Mouse (Mus musculus): ENCODE data around the gene Sec22c. TPM values are rescaled to one million over a fixed set of nuclear protein-coding genes. Genes with fewer than 3 reads are reported as not detected.

Gene Sec22c
- polyA plus RNA-seq, 1 experiment from 2014 or later = 22.7 TPM

GRCm38 (mm10) chr9:121682037-121682680 lies 23.1 kb downstream of the Sec22c start:
- H3K4me1 ChIP-seq (replicated peaks) = peaks cover 10% of the 10 kb centered on the region
- no peak overlapping the region for H3K4me2 ChIP-seq
- no peak for ATAC-seq (ENCODE audit: low read depth)
- H3K36me3 ChIP-seq = peaks cover 50% of the 10 kb centered on the region
- H3K27ac ChIP-seq (replicated peaks) = no peak overlapping the region
- no peaks in the 10 kb centered on the region for H3K9me3 ChIP-seq
- 79% methylated on average over 18 of the region's 18 CpGs for WGBS
- no peak overlapping the region for H3K9ac ChIP-seq
- no peak overlapping the region for H3K4me3 ChIP-seq
- no peaks in the 10 kb centered on the region for H3K27me3 ChIP-seq

DNA sequence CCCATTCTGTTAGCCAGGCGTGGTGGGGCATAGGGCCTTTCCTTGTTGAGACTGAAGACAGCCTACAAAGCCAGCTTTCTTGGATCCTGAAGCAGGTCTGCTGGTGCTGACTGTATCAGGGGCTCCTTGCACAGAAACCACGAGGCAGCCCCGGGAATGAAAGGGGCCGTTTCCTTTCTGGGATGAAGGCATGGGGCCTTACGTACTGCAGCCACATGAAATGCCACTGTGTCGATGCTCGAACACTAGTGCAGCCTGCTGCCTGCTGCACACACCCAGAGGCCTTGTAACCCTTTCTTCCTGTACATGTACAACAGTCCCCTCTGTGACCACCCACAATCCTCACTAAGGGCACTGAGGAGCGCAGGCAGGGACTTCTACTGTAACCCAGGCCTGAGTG lies 24.1 kb downstream of the Sec22c start:
- no peak overlapping the region for H3K4me3 ChIP-seq
- no peak overlapping the region for H3K27ac ChIP-seq (replicated peaks)
- ATAC-seq (ENCODE audit: low read depth) = no peak
- H3K4me2 ChIP-seq = no peak overlapping the region
- peaks cover 46% of the 10 kb centered on the region for H3K36me3 ChIP-seq
- 72% methylated on average over 8 of the region's 8 CpGs for WGBS
- peaks cover 10% of the 10 kb centered on the region for H3K4me1 ChIP-seq (replicated peaks)
- no peaks in the 10 kb centered on the region for H3K27me3 ChIP-seq
- H3K9ac ChIP-seq = no peak overlapping the region
- H3K9me3 ChIP-seq = no peaks in the 10 kb centered on the region

- 16% methylated on average over 6 of the region's 6 CpGs for WGBS
- no peaks in the 10 kb centered on the region for H3K9me3 ChIP-seq
- peak; percentile 66 for ATAC-seq (ENCODE audit: low read depth)
- no peak overlapping the region for H3K4me2 ChIP-seq
- no peak overlapping the region for H3K9ac ChIP-seq
- no peak overlapping the region for H3K4me3 ChIP-seq
- no peaks in the 10 kb centered on the region for H3K27me3 ChIP-seq
- peaks cover 30% of the 10 kb centered on the region for H3K36me3 ChIP-seq
- peaks cover 10% of the 10 kb centered on the region for H3K4me1 ChIP-seq (replicated peaks)
- H3K27ac ChIP-seq (replicated peaks) = no peak overlapping the region
These were observed 25.7 kb downstream of the Sec22c start for GRCm38 (mm10) chr9:121679549-121679948.

GRCm38 (mm10) chr9:121677476-121677875 lies 27.8 kb downstream of the Sec22c start:
- Histone ChIP-seq H3K36me3 (peaks cover 13% of the 10 kb centered on the region), H3K9ac (no peak overlapping the region), H3K4me3 (no peak overlapping the region), H3K27me3 (no peaks in the 10 kb centered on the region), H3K4me1 (replicated peaks) (peaks cover 10% of the 10 kb centered on the region), H3K9me3 (no peaks in the 10 kb centered on the region), H3K4me2 (no peak overlapping the region), H3K27ac (replicated peaks) (no peak overlapping the region)
- ATAC-seq (ENCODE audit: low read depth) = no peak
- 81% methylated on average over 8 of the region's 8 CpGs for WGBS

GRCm38 (mm10) chr9:121677069-121677468 lies 28.2 kb downstream of the Sec22c start:
- H3K36me3 ChIP-seq = peaks cover 9% of the 10 kb centered on the region
- H3K9ac ChIP-seq = no peak overlapping the region
- H3K27me3 ChIP-seq = no peaks in the 10 kb centered on the region
- WGBS = 81% methylated on average over 4 of the region's 4 CpGs
- peaks cover 10% of the 10 kb centered on the region for H3K4me1 ChIP-seq (replicated peaks)
- no peak overlapping the region for H3K4me3 ChIP-seq
- H3K27ac ChIP-seq (replicated peaks) = no peak overlapping the region
- ATAC-seq (ENCODE audit: low read depth) = no peak
- no peak overlapping the region for H3K4me2 ChIP-seq
- no peaks in the 10 kb centered on the region for H3K9me3 ChIP-seq

DNA sequence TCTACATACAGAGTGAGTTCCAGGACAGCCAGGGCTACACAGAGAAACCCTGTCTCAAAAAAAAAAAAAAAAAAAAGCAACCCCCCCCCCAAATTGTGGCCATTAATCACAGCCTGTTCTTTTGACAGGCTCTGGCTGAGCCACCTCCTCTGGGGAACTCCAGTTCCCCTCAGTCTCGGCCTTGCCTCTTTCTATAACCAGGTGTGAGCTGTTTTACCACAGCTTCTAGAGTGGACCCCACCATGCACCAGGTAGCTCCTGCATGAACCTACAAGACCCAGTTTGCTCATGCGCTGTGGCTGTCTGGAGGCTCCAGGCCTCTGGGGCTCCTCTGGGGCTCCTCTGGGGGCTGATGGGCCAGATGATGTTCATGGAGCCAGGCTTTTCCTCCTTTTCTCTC lies 29.7 kb downstream of the Sec22c start:
- peaks cover 7% of the 10 kb centered on the region for H3K27me3 ChIP-seq
- no peaks in the 10 kb centered on the region for H3K36me3 ChIP-seq
- peaks cover 10% of the 10 kb centered on the region for H3K4me1 ChIP-seq (replicated peaks)
- no peak overlapping the region for H3K27ac ChIP-seq (replicated peaks)
- 70% methylated on average over 2 of the region's 2 CpGs for WGBS
- H3K4me2 ChIP-seq = no peak overlapping the region
- ATAC-seq (ENCODE audit: low read depth) = no peak
- H3K9me3 ChIP-seq = no peaks in the 10 kb centered on the region
- no peak overlapping the region for H3K4me3 ChIP-seq
- H3K9ac ChIP-seq = no peak overlapping the region

- no peak for ATAC-seq (ENCODE audit: low read depth)
- H3K4me2 ChIP-seq = no peak overlapping the region
- 91% methylated on average over 9 of the region's 9 CpGs for WGBS
- H3K27me3 ChIP-seq = peaks cover 12% of the 10 kb centered on the region
- no peaks in the 10 kb centered on the region for H3K36me3 ChIP-seq
- H3K4me1 ChIP-seq (replicated peaks) = peaks cover 15% of the 10 kb centered on the region
- no peaks in the 10 kb centered on the region for H3K9me3 ChIP-seq
- no peak overlapping the region for H3K9ac ChIP-seq
- no peak overlapping the region for H3K27ac ChIP-seq (replicated peaks)
- H3K4me3 ChIP-seq = no peak overlapping the region
These were observed 30.3 kb downstream of the Sec22c start for GRCm38 (mm10) chr9:121675011-121675410.

- H3K9ac ChIP-seq = no peak overlapping the region
- peaks cover 19% of the 10 kb centered on the region for H3K4me1 ChIP-seq (replicated peaks)
- H3K4me2 ChIP-seq = no peak overlapping the region
- H3K9me3 ChIP-seq = no peaks in the 10 kb centered on the region
- no peak for ATAC-seq (ENCODE audit: low read depth)
- no peak overlapping the region for H3K27ac ChIP-seq (replicated peaks)
- H3K27me3 ChIP-seq = peaks cover 24% of the 10 kb centered on the region
- H3K4me3 ChIP-seq = no peak overlapping the region
- no peaks in the 10 kb centered on the region for H3K36me3 ChIP-seq
- WGBS = 81% methylated on average over 5 of the region's 5 CpGs
These were observed 31.6 kb downstream of the Sec22c start for GRCm38 (mm10) chr9:121673716-121674115.

DNA sequence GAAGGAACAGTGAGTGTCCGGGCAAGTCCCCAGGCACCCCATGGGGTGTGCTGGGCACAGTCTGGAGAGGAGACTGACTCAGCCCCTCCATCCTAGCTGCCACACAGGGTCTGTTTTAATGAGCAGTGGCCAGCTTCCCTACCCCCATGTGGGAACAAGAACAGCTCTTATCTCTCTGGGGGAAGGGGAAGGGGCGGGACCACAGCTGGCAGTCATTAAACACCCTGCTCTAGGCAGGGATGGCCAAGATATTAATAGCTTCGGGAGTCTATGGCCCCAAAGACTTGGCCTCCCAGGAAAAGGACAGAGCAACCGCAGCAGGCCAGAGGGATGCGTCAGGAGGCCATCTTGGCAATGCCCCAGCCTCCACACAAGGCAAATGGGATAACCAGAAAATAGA lies 33.0 kb downstream of the Sec22c start:
- Histone ChIP-seq H3K4me2 (no peak overlapping the region), H3K9me3 (no peaks in the 10 kb centered on the region), H3K4me1 (replicated peaks) (peaks cover 26% of the 10 kb centered on the region), H3K27me3 (peaks cover 34% of the 10 kb centered on the region), H3K4me3 (no peak overlapping the region), H3K9ac (no peak overlapping the region), H3K36me3 (no peaks in the 10 kb centered on the region), H3K27ac (replicated peaks) (no peak overlapping the region)
- 45% methylated on average over 5 of the region's 5 CpGs for WGBS
- no peak for ATAC-seq (ENCODE audit: low read depth)

- 23% methylated on average over 7 of the region's 7 CpGs for WGBS
- Histone ChIP-seq H3K9ac (no peak overlapping the region), H3K4me1 (replicated peaks) (peaks cover 34% of the 10 kb centered on the region), H3K27ac (replicated peaks) (no peak overlapping the region), H3K36me3 (no peaks in the 10 kb centered on the region), H3K9me3 (no peaks in the 10 kb centered on the region), H3K4me3 (no peak overlapping the region), H3K27me3 (peaks cover 39% of the 10 kb centered on the region), H3K4me2 (no peak overlapping the region)
- no peak; the same call in 1 of the 2 replicates for ATAC-seq (ENCODE audit: low read depth)
These were observed 34.0 kb downstream of the Sec22c start for GRCm38 (mm10) chr9:121671300-121671699.

- Histone ChIP-seq H3K4me1 (replicated peaks) (peaks cover 34% of the 10 kb centered on the region), H3K27ac (replicated peaks) (no peak overlapping the region), H3K27me3 (peaks cover 39% of the 10 kb centered on the region), H3K4me3 (peak overlapping the region; percentile 38), H3K9ac (peak overlapping the region; percentile 64), H3K4me2 (peak overlapping the region; percentile 65), H3K36me3 (no peaks in the 10 kb centered on the region), H3K9me3 (no peaks in the 10 kb centered on the region)
- WGBS = 1% methylated on average over 28 of the region's 28 CpGs
- ATAC-seq (ENCODE audit: low read depth) = peak; percentile 66
These were observed 35.9 kb downstream of the Sec22c start for GRCm38 (mm10) chr9:121669348-121669791.

GRCm38 (mm10) chr9:121667822-121668221 lies 37.5 kb downstream of the Sec22c start:
- Histone ChIP-seq H3K27me3 (peaks cover 39% of the 10 kb centered on the region), H3K4me1 (replicated peaks) (peaks cover 34% of the 10 kb centered on the region), H3K9me3 (no peaks in the 10 kb centered on the region), H3K36me3 (no peaks in the 10 kb centered on the region), H3K4me2 (no peak overlapping the region), H3K9ac (no peak overlapping the region), H3K27ac (replicated peaks) (0 out of 2 replicates have a peak overlapping the region, but pooled peaks have one; percentile 7), H3K4me3 (no peak overlapping the region)
- ATAC-seq (ENCODE audit: low read depth) = no peak
- WGBS = 63% methylated on average over 11 of the region's 11 CpGs
